Mouse (Mus musculus) lung, embryonic 15.5 days (tissue): Measurements from ENCODE around the gene Ago4. TPM values are rescaled to one million over a fixed set of nuclear protein-coding genes. Genes with fewer than 3 reads are reported as not detected.

ENCODE experiments used
- ATAC-seq: fragments of 200-750 bp; cut with Nextera tagmentation; 2 replicates; pipeline ENCODE4 v1.8.0; 2017; ENCODE audit warnings: moderate number of reproducible peaks, borderline replicate concordance; ENCODE audit not compliant: low FRiP score, low TSS enrichment; ENCODE audit errors: extremely low read depth
- H3K27ac ChIP-seq: fragments of 300-500 bp; sonication (generic); 2 replicates; pipeline ENCODE4 v1.5.1; 2015; ENCODE audit warnings: moderate library complexity, mild to moderate bottlenecking, inconsistent platforms
- H3K27me3 ChIP-seq: fragments of 300-500 bp; sonication (generic); 2 replicates; pipeline ENCODE4 v1.6.1; 2015; ENCODE audit warnings: inconsistent platforms
- H3K36me3 ChIP-seq: fragments of 300-500 bp; sonication (generic); 2 replicates; pipeline ENCODE4 v1.6.1; 2015; ENCODE audit warnings: inconsistent platforms
- H3K4me1 ChIP-seq: fragments of 300-500 bp; sonication (generic); 2 replicates; pipeline ENCODE4 v1.6.1; 2015; ENCODE audit warnings: inconsistent platforms
- H3K4me2 ChIP-seq: fragments of 300-500 bp; sonication (generic); 2 replicates; pipeline ENCODE4 v1.6.1; 2015; ENCODE audit warnings: inconsistent platforms, mild to moderate bottlenecking, moderate library complexity
- H3K4me3 ChIP-seq: fragments of 300-500 bp; sonication (generic); 2 replicates; pipeline ENCODE4 v1.5.1; 2015; ENCODE audit warnings: mild to moderate bottlenecking, inconsistent platforms
- H3K9ac ChIP-seq: fragments of 300-500 bp; sonication (generic); 2 replicates; pipeline ENCODE4 v1.6.1; 2015; ENCODE audit warnings: inconsistent platforms
- H3K9me3 ChIP-seq: fragments of 300-500 bp; sonication (generic); 2 replicates; pipeline ENCODE4 v1.6.1; 2016; ENCODE audit warnings: inconsistent platforms
- WGBS: fragments of 180-500 bp; shearing (Covaris S2); methylation state at CpG from one replicate; pipeline ENCODE4 v1.1.7; 2015; 5-methylcytosine and 5-hydroxymethylcytosine counted together
- polyA plus RNA-seq: library from polyadenylated mRNA; unstranded; fragments of >200 nt; fragmentation: Nextera tagmentation; extraction: Ambion mirVana; gene quantifications from 2 replicates; pipeline ENCODE4 v1.2.1, GENCODE M21; 2015

Ago4 gene
- polyA plus RNA-seq, 1 experiment from 2014 or later = 3.5 TPM

DNA sequence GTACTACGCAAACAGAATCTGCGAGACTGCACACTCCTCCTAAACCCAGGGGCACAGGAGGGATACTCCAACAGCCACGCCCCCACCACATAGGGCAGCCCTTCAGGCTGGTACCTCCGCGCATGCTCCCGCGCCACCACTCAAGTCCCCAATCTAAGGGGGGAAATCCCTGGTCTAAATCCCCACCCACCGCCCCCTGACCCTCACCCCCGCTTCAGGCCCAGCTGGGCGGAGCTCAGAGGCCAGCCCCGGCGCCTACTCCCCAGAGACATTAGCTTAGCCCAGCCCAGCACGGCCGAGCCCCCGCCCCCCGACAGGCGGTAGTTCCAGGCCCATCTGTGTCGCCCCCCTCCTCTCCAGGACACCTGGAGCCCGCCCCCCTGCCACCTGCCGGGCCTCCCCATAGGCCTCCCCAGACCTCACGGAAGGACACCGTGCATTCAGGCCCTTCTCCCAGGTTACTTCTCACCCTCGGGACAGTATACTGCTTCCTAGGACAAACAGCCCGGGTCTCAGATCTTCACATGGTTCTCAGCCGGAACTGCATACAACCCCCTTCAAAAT lies 65.5 kb downstream of the Ago4 start:
- peak overlapping the region; percentile 94 for H3K27ac ChIP-seq
- no peaks in the 10 kb centered on the region for H3K27me3 ChIP-seq
- WGBS = under 1% methylated on average over 25 of the region's 25 CpGs
- ATAC-seq = peak; percentile 78
- H3K9me3 ChIP-seq = no peaks in the 10 kb centered on the region
- no peaks in the 10 kb centered on the region for H3K36me3 ChIP-seq
- H3K4me3 ChIP-seq = peak overlapping the region; percentile 92
- peaks cover 44% of the 10 kb centered on the region for H3K4me1 ChIP-seq
- peak overlapping the region; percentile 64 for H3K4me2 ChIP-seq
- peak overlapping the region; percentile 94 for H3K9ac ChIP-seq

DNA sequence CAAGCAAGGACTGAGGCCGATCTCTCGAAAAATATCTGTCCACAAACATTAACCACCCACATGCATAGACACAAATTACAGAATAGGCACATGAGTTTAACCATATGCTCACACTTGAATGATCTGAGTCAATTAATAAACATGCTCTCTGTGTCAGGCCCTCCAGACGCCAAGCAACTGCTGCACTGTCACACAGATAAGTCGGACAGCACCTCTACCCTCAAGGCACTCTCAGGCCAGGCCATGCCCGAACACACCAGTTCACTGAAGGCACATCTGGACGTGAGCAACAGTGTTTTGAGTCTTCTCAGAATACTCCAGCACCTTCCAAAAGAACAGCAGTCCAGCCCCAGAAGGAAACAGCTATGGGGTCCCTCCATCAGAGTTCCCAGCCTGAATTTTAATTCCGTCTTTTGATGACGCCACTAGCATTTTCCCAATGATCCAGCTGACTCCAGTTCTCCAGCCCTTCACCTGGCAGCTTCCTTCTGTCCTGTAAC lies 67.0 kb downstream of the Ago4 start:
- ATAC-seq = no peak
- Histone ChIP-seq H3K9me3 (no peaks in the 10 kb centered on the region), H3K9ac (no peak overlapping the region), H3K36me3 (no peaks in the 10 kb centered on the region), H3K4me1 (peaks cover 44% of the 10 kb centered on the region), H3K27me3 (no peaks in the 10 kb centered on the region), H3K27ac (0 out of 2 replicates have a peak overlapping the region, but pooled peaks have one; percentile 38), H3K4me2 (peak overlapping the region; percentile 64), H3K4me3 (peak overlapping the region; percentile 10; the same call in 1 of the 2 replicates)
- 25% methylated on average over 8 of the region's 8 CpGs for WGBS

DNA sequence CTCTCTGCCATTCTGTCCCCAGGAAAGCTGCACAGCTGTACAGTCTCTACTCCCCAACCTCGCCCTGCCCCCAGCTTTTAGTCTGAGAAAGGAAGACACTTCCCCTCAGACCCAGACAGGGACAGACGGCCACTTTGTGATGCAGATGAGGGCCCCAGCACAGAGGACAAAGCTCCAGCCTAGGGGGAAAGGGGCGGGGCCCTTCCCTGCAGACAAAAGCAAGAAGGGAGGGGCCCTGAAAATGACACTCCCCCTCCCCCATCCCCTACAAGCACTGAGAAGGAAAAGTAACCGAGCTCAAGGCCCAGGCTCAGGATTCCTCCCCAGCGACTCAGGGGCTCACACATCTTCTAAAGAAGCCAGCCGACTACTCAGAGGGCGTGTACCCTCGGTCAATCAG lies 67.4 kb downstream of the Ago4 start:
- Histone ChIP-seq H3K9me3 (no peaks in the 10 kb centered on the region), H3K36me3 (no peaks in the 10 kb centered on the region), H3K4me3 (peak overlapping the region; percentile 10; the same call in 1 of the 2 replicates), H3K9ac (no peak overlapping the region), H3K4me2 (peak overlapping the region; percentile 64), H3K27ac (peak overlapping the region; percentile 38; the same call in 1 of the 2 replicates), H3K27me3 (no peaks in the 10 kb centered on the region), H3K4me1 (peaks cover 44% of the 10 kb centered on the region)
- WGBS = 12% methylated on average over 8 of the region's 8 CpGs
- ATAC-seq = peak; percentile 19

DNA sequence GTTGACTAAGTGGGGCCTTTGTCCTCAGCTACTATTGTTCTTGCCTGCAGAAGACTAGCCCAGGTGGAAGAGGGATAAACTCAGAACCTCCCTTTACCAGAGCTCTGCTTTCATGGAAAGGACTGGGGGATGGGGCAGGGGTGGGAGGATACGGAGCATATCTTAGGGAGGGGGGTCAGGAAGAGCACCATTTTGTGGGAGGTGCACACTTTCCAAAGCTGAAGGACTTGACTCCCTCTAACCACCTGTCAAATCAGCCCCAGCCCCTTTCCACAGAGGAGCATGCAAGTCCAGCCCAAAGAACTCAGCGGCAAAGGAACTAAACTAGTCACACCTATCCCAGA lies 68.4 kb downstream of the Ago4 start:
- peaks cover 44% of the 10 kb centered on the region for H3K4me1 ChIP-seq
- no peaks in the 10 kb centered on the region for H3K9me3 ChIP-seq
- no peaks in the 10 kb centered on the region for H3K27me3 ChIP-seq
- H3K4me3 ChIP-seq = no peak overlapping the region
- 32% methylated on average over 2 of the region's 2 CpGs for WGBS
- H3K36me3 ChIP-seq = peaks cover 4% of the 10 kb centered on the region; the same call in 1 of the 2 replicates
- no peak overlapping the region for H3K9ac ChIP-seq
- H3K27ac ChIP-seq = no peak overlapping the region
- ATAC-seq = no peak
- H3K4me2 ChIP-seq = no peak overlapping the region

DNA sequence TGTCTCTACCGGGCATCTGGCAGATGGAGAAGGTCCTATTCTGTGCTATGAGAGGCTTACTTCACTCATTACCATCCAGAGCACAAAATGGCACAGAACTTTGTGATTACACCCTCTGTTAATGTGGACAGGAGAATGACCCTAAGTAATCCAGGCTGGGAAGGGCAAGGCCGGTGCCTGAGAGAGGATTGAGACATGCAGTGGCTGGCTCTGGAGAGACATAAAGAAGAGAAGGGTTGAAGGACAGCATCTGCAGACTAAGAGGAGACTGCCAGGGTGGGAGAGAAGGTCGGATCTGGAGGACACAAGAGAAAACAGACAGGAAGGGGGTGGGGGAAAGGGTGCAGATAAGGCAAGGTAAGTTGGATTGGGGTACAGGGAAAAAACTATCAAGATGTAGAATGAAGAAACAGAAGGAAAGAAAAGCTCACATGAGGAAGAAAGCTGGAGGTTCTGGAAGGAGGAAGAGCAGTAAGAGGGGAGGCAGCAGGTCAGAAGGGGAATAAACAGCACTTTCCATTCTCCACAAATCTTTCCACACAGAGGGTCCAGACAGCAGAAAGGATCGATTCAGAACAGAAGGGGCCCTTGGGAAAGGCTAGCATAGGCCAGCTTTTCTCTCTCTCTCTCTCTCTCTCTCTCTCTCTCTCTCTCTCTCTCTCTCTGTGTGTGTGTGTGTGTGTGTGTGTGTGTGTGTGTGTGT lies 68.9 kb downstream of the Ago4 start:
- Histone ChIP-seq H3K36me3 (peaks cover 9% of the 10 kb centered on the region; the same call in 1 of the 2 replicates), H3K4me2 (no peak overlapping the region), H3K4me1 (peaks cover 44% of the 10 kb centered on the region), H3K27me3 (no peaks in the 10 kb centered on the region), H3K4me3 (no peak overlapping the region), H3K9me3 (no peaks in the 10 kb centered on the region), H3K27ac (no peak overlapping the region), H3K9ac (no peak overlapping the region)
- 40% methylated on average over 4 of the region's 4 CpGs for WGBS
- ATAC-seq = no peak

DNA sequence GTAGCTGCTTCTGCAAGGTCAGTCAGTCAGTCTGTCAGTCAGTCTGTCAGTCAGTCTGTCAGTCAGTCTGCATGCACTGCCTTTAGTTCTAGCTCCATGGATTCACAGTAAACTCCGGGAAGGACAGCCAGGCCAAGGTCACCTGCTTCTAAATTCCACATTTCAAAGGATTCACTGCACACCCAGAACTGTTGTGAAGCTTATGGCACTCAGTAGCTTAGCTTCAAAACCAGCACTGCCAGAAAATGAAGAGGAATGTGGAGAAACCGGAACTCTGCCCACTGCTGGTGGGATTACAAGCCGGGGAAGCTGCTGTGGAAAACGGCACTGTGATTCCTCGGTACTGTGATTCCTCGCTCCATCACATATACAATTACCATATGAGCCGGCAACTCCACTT lies 77.8 kb downstream of the Ago4 start:
- H3K36me3 ChIP-seq = peaks cover 58% of the 10 kb centered on the region
- ATAC-seq = no peak
- H3K4me1 ChIP-seq = peaks cover 21% of the 10 kb centered on the region
- no peak overlapping the region for H3K4me3 ChIP-seq
- H3K27ac ChIP-seq = peak overlapping the region; percentile 84
- no peaks in the 10 kb centered on the region for H3K27me3 ChIP-seq
- WGBS = 72% methylated on average over 7 of the region's 7 CpGs
- no peak overlapping the region for H3K4me2 ChIP-seq
- no peaks in the 10 kb centered on the region for H3K9me3 ChIP-seq
- H3K9ac ChIP-seq = no peak overlapping the region

DNA sequence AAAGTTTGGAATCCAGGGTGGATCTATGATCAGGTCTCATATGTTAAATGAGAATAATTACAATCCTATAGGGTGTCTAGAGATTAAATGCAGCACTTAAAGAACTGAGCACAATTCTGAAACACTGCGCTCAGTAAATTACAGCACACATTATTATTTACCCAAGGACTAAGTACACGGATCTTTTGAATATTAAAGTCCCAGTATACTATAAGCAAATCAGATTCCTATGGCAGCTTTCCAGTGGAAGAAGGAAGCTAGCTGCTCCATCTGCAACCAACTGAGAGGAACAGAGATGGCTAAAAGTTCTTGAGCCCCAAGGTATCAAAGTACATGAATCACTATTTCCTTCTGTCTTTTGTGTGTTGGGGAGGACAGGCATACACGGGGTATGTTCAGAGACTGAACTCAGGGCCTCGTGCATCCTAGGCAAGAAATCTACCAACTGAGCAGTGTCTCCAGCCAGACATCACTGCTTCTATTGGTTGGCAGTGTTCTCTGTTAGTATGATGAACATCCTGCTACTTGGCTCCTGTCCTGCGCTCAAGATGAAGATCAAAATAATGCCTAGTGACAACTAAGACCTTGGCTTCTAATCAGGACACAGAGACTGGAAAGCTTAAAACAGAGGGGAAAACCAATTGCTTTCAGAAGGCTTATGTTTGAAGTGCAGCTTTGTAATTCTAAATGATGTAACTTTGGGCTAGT lies 78.6 kb downstream of the Ago4 start:
- Histone ChIP-seq H3K4me1 (peaks cover 21% of the 10 kb centered on the region), H3K4me3 (no peak overlapping the region), H3K9me3 (no peaks in the 10 kb centered on the region), H3K27ac (peak overlapping the region; percentile 84), H3K9ac (no peak overlapping the region), H3K4me2 (no peak overlapping the region), H3K36me3 (peaks cover 56% of the 10 kb centered on the region), H3K27me3 (no peaks in the 10 kb centered on the region)
- ATAC-seq = peak; percentile 88
- 50% methylated on average over 5 of the region's 5 CpGs for WGBS

DNA sequence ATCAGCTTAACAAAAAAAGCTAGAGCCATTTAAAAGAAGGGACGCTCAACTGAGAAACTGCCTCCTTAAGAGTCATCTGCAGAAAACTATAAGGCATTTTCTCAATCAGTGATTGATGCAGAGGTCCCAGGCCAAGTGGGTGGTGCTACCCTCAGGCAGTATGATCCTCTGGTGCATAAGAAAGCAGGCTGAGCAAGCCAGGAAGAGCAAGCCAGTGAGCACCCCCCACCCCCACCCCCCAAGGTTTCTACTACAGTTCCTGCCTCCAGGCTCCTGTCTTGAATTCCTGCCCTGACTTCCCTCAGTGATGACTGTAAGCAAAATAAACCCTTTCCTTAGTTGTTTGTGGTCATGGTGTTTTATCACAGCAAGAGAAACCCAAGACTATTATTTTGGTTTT lies 83.0 kb downstream of the Ago4 start:
- H3K36me3 ChIP-seq = peaks cover 49% of the 10 kb centered on the region
- no peak overlapping the region for H3K4me3 ChIP-seq
- no peaks in the 10 kb centered on the region for H3K9me3 ChIP-seq
- H3K4me1 ChIP-seq = peaks cover 11% of the 10 kb centered on the region
- no peak for ATAC-seq
- H3K9ac ChIP-seq = no peak overlapping the region
- no peak overlapping the region for H3K27ac ChIP-seq
- no peaks in the 10 kb centered on the region for H3K27me3 ChIP-seq
- 89% methylated on average over 1 of the region's 1 CpGs for WGBS
- H3K4me2 ChIP-seq = no peak overlapping the region

DNA sequence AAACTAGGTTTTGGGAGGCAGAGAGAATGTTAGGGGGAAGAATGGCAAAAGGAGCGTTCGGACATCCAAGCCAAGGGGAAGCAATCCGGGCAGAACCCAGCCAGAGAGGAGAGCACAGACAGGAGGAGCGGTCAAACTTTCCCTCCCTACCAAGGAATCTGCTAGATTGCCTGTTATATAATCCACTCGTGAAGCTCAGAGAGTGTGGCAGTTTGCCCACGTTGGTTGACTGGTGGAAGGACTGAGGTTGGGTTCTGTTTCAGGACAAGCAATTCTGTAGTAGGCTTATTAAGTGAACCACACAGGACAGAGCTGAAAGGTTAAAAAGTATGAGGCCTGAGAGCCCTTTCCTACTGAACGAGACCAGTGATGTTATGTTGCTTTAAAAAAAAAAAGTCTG lies 86.1 kb downstream of the Ago4 start:
- no peak overlapping the region for H3K27ac ChIP-seq
- no peak for ATAC-seq
- H3K27me3 ChIP-seq = no peaks in the 10 kb centered on the region
- H3K9me3 ChIP-seq = no peaks in the 10 kb centered on the region
- no peak overlapping the region for H3K4me2 ChIP-seq
- H3K9ac ChIP-seq = no peak overlapping the region
- H3K36me3 ChIP-seq = peaks cover 43% of the 10 kb centered on the region
- 84% methylated on average over 7 of the region's 7 CpGs for WGBS
- H3K4me1 ChIP-seq = no peaks in the 10 kb centered on the region
- H3K4me3 ChIP-seq = no peak overlapping the region

DNA sequence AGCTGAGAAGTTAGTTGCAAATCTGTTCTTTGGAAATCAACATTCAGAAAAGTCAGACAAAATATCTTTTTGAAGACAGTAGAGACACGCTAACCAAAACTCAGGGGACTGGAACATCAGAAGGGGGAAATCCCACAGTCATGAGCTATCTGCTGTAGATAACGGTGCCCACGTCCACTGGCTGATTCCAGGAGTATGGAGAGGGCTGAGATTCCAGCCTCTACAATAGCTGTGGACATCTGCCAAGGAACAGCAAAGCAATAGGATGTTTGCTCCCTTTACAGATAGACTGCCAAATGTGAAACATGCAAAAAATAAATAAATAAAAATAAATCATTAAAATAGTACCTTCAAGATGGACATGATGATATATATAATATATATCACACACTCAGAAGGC lies 88.7 kb downstream of the Ago4 start:
- WGBS = 74% methylated on average over 3 of the region's 3 CpGs
- no peak for ATAC-seq
- H3K9ac ChIP-seq = no peak overlapping the region
- H3K4me3 ChIP-seq = no peak overlapping the region
- no peaks in the 10 kb centered on the region for H3K27me3 ChIP-seq
- no peak overlapping the region for H3K27ac ChIP-seq
- no peak overlapping the region for H3K4me2 ChIP-seq
- H3K4me1 ChIP-seq = no peaks in the 10 kb centered on the region
- H3K36me3 ChIP-seq = peaks cover 61% of the 10 kb centered on the region
- H3K9me3 ChIP-seq = no peaks in the 10 kb centered on the region
